Mouse (Mus musculus): ENCODE measurements around the gene Fut8.

Fut8 gene

GRCm38 (mm10) chr12:77237950-77238530, at the start of gene Fut8:
Gene Fut8, plus strand, starts transcription at chr12:77238125.
- peak; percentile 36 for DNase-seq (ENCODE audit: low read depth, low spot score)

DNA sequence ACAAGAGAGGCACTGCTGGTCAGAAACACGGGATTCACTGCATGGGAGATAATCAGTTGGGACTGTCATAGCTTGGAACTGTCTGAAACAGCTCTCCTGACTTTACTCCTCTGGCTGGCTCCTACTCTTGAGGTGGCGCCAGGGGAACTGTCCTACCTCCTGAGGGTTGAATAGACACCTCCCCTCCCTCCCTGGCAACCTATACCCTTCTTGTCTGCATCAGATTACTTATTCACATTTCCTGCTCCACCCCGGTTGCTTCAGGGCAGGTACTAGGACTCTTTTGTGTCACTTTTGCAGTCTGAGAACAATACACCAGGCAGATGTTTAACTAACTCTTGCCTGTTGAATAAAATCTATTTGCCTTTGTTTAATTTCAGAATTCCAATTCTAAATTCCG, 48.8 kb upstream of the Fut8 start:
- no peak for DNase-seq (ENCODE audit: low read depth, low spot score)

- no peak for DNase-seq (ENCODE audit: low read depth, low spot score)
Observed at GRCm38 (mm10) chr12:77189933-77190446, 47.9 kb upstream of the Fut8 start.

DNA sequence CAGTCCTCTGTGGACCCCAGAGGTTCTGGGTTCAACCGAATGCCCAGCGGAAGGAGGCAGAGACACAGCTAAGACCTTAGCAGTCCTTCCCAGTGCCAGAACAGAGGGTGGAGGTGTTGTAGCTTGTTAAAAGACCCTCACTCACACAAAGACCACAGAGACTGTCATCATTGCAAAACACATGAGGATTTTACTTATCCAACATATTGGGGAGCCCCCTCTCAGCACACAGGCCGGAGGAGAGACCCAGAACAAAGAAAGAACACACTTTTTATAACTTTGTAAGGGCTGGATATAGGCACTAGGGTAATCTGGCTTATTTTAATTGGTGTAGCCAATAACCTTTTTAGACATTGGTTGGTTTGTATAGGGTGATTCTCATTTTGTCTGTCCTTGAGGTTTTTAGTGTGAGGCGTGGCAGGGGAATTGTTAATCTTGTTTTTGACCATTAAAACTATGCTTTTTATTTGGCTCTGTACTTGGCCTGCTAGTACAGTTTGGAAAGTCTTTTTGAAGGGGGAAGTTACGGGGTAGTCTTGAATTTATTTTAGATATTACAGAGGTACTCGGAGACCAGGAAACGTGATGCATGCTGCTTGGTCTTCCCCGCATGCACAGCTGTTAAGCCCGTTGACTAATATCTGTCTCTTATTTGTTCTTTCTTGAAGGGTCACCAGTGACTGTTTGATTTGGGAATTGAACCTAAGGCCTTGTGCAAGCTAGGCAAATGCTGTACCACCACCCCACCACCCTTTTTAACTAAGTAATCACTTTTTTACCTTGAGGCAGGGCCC, 46.2 kb upstream of the Fut8 start:
- DNase-seq (ENCODE audit: low read depth, low spot score), result no peak

DNA sequence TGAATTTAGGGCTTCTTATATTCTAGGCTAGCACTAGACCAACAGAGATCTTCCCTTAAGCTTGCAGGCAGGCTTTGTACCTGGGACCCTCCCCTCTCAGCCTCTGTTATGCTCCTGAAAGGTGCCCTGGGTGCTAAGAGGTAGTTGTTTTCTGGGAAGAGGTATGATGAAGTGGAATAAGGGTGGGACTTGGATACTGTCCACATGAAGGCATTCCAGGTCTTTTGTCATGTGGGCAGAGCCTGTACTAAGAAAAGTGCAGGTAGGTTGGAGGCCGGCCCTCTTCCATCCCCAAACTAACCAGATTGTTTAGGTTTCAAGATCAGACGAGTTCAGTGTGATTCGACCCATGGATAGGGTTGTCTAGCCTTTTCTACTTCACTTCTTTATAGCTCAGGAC, 45.2 kb upstream of the Fut8 start:
- no peak for DNase-seq (ENCODE audit: low read depth, low spot score)

GRCm38 (mm10) chr12:77193225-77193716, 44.7 kb upstream of the Fut8 start:
- DNase-seq (ENCODE audit: low read depth, low spot score), result no peak

DNA sequence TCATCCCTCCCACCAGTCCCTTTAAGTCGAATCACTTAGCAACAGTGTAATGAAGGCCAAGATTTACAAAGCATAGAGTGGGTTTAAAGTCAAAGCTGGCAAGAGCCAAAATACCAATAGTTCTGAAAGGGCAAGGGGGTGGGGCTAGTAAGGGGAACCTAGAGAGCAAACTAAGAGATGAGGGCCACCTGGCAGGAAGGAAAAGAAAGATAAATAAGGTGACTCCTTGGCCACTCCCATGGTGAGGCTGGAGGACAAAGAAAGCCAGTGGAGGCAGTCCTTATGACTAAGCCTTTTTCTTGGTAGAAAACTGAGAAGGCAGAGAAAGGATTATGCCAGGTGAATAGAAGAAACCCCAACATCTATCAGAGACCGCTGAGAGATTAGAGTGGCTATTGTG, 42.9 kb upstream of the Fut8 start:
- DNase-seq (ENCODE audit: low read depth, low spot score), result no peak

- DNase-seq (ENCODE audit: low read depth, low spot score), result no peak
Observed at GRCm38 (mm10) chr12:77196529-77197095, 41.3 kb upstream of the Fut8 start.

DNA sequence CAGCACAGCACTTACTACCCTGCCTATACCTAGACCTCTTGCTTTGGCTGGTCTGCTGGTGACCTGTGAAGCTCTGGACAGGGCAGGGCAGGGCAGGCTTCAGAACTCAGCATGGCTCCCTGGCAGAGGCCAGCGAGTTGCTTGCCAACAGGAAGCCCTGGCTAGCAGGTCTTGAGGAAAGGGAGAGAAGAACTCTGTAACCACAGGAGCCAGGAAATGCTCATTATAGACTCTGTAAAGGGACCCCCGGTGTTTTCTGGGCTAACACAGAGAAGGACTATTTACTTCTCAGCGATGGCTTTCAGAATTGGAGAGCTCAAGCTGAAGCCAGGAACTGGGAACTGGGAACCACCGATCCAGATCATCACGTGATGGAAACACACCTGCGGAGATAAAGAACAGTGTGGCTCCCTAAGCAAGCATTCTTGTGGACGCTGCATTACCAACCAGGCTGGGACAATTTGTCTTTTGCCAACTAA, 40.8 kb upstream of the Fut8 start:
- no peak for DNase-seq (ENCODE audit: low read depth, low spot score)

DNA sequence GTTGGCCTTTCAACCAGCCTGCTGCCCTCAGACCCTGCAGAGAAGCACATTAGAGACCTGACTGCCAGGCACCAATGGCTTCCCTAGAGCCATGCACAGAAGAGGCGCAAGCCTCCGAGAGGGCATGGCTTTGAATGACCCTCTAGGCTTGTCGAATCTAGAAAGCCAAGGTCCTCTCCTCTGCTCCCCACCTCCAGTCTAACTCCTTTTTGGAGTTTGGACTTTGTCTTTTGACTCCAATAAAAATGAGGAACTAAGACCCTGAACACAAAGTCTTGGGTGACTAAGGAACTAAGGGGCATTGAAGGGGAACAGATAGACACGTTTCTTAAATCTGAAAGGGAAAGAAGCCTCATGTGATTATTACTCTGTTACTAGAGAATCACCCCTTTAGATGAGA, 39.7 kb upstream of the Fut8 start:
- DNase-seq (ENCODE audit: low read depth, low spot score), result no peak

DNA sequence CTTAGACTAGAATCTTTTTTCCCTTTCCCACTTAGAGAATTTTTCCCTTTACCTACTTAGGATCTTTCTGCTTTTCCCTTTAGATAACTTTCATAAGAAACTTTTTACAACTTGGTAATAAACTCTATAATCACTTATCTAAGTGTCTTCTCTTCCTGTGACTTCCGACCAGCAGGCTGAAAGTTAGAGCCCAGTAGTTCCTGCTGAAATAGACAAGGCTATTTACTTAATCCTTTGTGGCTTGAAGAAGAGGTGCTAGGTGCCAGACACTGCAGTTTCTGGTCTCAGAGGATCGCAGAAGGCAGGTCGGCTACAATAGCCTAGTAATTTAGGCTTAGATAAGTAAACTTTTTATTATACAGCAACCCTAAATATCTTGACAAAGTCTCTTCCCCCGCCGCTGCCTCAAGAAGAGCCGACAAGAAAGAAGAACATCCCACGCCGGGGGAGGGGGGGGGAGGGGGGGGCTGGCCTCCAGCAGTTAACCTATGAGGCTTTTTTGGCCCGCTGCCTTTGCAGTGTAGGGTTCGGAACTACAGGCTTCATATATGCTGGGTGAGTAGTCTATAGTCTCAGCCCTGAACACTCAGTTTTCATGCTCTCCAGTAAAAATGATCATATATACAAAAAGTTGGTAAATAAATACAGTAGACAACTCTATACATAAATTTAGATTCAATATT, 36.3 kb upstream of the Fut8 start:
- no peak for DNase-seq (ENCODE audit: low read depth, low spot score)

GRCm38 (mm10) chr12:77203136-77203535, 34.8 kb upstream of the Fut8 start:
- DNase-seq (ENCODE audit: low read depth, low spot score), result no peak

- DNase-seq (ENCODE audit: low read depth, low spot score), result no peak
Observed at GRCm38 (mm10) chr12:77206852-77207251, 31.1 kb upstream of the Fut8 start.

DNA sequence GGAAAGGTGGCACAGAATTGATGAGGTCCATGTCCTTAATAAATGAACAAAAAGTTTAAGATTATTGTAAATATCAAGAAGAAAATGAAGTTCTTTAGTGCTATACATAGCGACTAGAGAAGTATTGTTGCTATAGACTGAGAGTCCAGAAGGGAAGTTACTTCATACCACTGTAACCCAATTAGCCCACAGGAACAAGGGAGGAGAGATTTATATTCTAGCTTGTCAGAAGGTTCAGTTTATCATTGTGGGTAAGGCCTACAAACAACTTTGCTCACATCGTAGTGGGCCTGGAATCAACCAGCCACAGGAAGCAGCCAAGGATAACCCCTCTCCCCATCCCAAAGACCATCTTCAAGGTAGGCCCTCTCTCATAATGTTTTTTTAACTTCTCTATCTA, 29.9 kb upstream of the Fut8 start:
- no peak for DNase-seq (ENCODE audit: low read depth, low spot score)

- no peak for DNase-seq (ENCODE audit: low read depth, low spot score)
Observed at GRCm38 (mm10) chr12:77208576-77209180, 29.2 kb upstream of the Fut8 start.

DNA sequence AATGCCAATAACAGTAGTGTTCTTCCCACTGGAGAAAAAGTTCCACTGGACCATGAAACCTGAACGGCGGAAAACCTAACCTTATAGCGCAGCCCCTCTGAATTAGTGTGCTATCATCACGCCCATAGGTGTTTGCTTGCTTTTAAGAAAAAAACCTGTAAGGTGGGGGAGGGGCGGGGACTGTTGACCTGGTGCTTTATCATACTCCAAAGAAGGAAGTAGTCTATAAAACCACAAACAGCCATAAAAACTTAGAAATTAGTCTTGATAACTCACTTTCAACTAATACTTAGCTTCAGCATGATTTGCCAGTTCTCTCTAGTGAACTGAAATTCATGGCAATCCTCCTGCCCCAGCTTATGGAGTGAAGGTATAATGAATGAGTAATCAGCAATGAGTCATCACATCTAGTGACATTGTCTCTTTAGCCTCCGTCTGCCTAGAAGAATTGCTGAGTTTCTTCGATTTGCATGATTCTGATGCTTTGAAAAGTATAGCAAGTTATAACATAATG, 26.2 kb upstream of the Fut8 start:
- DNase-seq (ENCODE audit: low read depth, low spot score), result no peak

DNA sequence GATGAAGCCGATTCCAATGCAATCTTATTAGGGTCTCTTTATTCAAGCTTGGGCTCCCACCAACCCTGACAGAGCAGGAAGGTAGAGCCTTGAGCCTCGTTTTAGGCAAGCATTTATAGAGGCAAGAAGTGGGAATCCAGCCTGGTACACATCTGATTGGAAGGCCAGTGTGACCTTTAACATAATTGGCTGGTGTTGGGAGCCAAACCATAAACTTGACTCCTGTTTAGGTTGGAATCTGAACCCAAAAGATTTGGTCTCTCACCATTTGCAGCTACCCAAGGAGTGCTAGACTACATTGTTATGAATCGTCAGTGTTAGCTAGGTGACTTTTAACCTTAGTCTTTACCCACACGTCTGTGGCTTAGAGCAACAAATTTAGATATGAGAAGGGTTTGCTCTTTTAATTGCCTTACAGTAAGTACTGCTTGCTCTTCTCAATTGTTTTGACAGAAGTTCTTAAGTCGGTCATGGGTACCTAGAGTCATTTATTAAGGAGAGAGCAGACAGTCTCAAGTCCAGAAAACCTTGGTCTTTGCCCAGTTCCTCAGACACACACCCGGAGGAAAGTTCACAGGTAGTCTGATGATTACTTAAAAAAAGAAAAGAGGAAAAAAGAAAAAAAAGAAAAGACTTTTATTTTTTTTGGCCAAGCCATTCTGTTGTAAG, 23.9 kb upstream of the Fut8 start:
- DNase-seq (ENCODE audit: low read depth, low spot score), result no peak

DNA sequence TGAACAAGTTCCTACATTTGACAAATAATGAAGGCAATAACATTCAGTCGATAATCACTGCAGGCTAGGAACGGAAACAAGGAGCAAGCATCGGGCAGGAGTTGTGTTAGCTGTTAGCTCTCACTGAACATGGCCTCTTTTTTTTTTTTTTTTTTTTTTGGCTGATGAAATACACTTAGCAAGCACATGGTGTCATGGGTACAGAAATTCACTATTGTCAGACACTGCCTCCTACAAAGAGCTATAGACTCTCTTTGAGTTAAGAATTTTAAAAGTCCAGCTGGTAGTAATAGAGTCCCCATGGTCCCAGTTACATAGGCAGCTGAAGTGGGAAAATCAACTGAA, 23.4 kb upstream of the Fut8 start:
- DNase-seq (ENCODE audit: low read depth, low spot score), result no peak

- DNase-seq (ENCODE audit: low read depth, low spot score), result no peak
Observed at GRCm38 (mm10) chr12:77216511-77217192, 21.3 kb upstream of the Fut8 start.

DNA sequence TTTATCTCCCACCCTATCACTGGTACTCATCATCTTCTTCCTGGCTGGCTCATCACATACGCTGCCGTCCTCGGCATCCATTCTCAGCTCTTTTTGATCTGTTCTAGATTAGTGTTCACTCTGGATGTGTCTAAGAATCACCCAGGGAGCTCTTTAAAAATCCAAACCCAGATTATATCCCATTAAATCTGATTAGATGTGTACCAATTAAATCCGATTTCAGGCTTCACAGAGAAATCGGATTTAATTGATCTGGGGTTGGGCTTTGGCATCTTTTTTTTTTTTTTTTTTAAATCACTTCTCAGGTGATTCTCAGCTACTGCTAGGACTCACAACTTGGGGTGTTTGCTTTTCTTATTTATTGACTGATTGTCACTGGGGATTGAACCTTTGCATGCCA, 17.3 kb upstream of the Fut8 start:
- DNase-seq (ENCODE audit: low read depth, low spot score), result no peak

Measured in retina, adult 2 months (tissue).